Mouse (Mus musculus): ENCODE data around the gene Snx14. TPM values are rescaled to one million over a fixed set of nuclear protein-coding genes. Genes with fewer than 3 reads are reported as not detected.

Snx14 gene
- polyA plus RNA-seq, 1 experiment from 2014 or later = 21.5 TPM

GRCm38 (mm10) chr9:88350317-88350716, 88.4 kb downstream of the Snx14 start:
- ATAC-seq (ENCODE audit: insufficient number of reproducible peaks, low FRiP score, low TSS enrichment, low read depth) = no peak
- 67% methylated on average over 1 of the region's 1 CpGs for WGBS
- Histone ChIP-seq H3K4me2 (ENCODE audit: low read depth, severe bottlenecking) (no peak overlapping the region), H3K36me3 (ENCODE audit: control insufficient read depth, insufficient read depth, low read length) (no peaks in the 10 kb centered on the region), H3K27me3 (ENCODE audit: control insufficient read depth, insufficient read depth, low read length) (no peaks in the 10 kb centered on the region), H3K4me3 (ENCODE audit: low read depth, low read length) (no peak overlapping the region), H3K4me1 (ENCODE audit: control insufficient read depth, insufficient read depth, low read length) (no peaks in the 10 kb centered on the region), H3K27ac (replicated peaks; ENCODE audit: low read depth, low read length) (no peak overlapping the region), H3K9me3 (ENCODE audit: control insufficient read depth, low read length) (no peaks in the 10 kb centered on the region), H3K9ac (ENCODE audit: low read length) (no peak overlapping the region)
- DNase-seq (ENCODE audit: low spot score) = no peak

- H3K27ac ChIP-seq (replicated peaks; ENCODE audit: low read depth, low read length) = no peak overlapping the region
- H3K27me3 ChIP-seq (ENCODE audit: control insufficient read depth, insufficient read depth, low read length) = no peaks in the 10 kb centered on the region
- ATAC-seq (ENCODE audit: insufficient number of reproducible peaks, low FRiP score, low TSS enrichment, low read depth) = no peak
- no peaks in the 10 kb centered on the region for H3K36me3 ChIP-seq (ENCODE audit: control insufficient read depth, insufficient read depth, low read length)
- H3K4me3 ChIP-seq (ENCODE audit: low read depth, low read length) = no peak overlapping the region
- DNase-seq (ENCODE audit: low spot score) = no peak
- H3K9ac ChIP-seq (ENCODE audit: low read length) = no peak overlapping the region
- H3K4me2 ChIP-seq (ENCODE audit: low read depth, severe bottlenecking) = no peak overlapping the region
- no peaks in the 10 kb centered on the region for H3K4me1 ChIP-seq (ENCODE audit: control insufficient read depth, insufficient read depth, low read length)
- 94% methylated on average over 6 of the region's 6 CpGs for WGBS
- H3K9me3 ChIP-seq (ENCODE audit: control insufficient read depth, low read length) = no peaks in the 10 kb centered on the region
Observed at GRCm38 (mm10) chr9:88348623-88349022, 90.1 kb downstream of the Snx14 start.

- no peaks in the 10 kb centered on the region for H3K4me1 ChIP-seq (ENCODE audit: control insufficient read depth, insufficient read depth, low read length)
Observed at GRCm38 (mm10) chr9:88346857-88347256, 91.9 kb downstream of the Snx14 start.

GRCm38 (mm10) chr9:88344424-88344823, 94.3 kb downstream of the Snx14 start:
- Histone ChIP-seq H3K4me2 (ENCODE audit: low read depth, severe bottlenecking) (no peak overlapping the region), H3K27me3 (ENCODE audit: control insufficient read depth, insufficient read depth, low read length) (no peaks in the 10 kb centered on the region), H3K36me3 (ENCODE audit: control insufficient read depth, insufficient read depth, low read length) (no peaks in the 10 kb centered on the region), H3K27ac (replicated peaks; ENCODE audit: low read depth, low read length) (no peak overlapping the region), H3K9me3 (ENCODE audit: control insufficient read depth, low read length) (no peaks in the 10 kb centered on the region), H3K4me1 (ENCODE audit: control insufficient read depth, insufficient read depth, low read length) (no peaks in the 10 kb centered on the region), H3K9ac (ENCODE audit: low read length) (no peak overlapping the region), H3K4me3 (ENCODE audit: low read depth, low read length) (no peak overlapping the region)
- no peak for ATAC-seq (ENCODE audit: insufficient number of reproducible peaks, low FRiP score, low TSS enrichment, low read depth)
- 90% methylated on average over 2 of the region's 2 CpGs for WGBS
- DNase-seq (ENCODE audit: low spot score) = no peak

More at GRCm38 (mm10) chr9:88346857-88347256, 91.9 kb downstream of the Snx14 start:
- H3K4me2 ChIP-seq (ENCODE audit: low read depth, severe bottlenecking) = no peak overlapping the region
- ATAC-seq (ENCODE audit: insufficient number of reproducible peaks, low FRiP score, low TSS enrichment, low read depth) (no peak), DNase-seq (ENCODE audit: low spot score) (no peak)
- H3K36me3 ChIP-seq (ENCODE audit: control insufficient read depth, insufficient read depth, low read length) = no peaks in the 10 kb centered on the region
- H3K27me3 ChIP-seq (ENCODE audit: control insufficient read depth, insufficient read depth, low read length) = no peaks in the 10 kb centered on the region
- no peak overlapping the region for H3K9ac ChIP-seq (ENCODE audit: low read length)
- no peak overlapping the region for H3K4me3 ChIP-seq (ENCODE audit: low read depth, low read length)
- no peaks in the 10 kb centered on the region for H3K9me3 ChIP-seq (ENCODE audit: control insufficient read depth, low read length)
- H3K27ac ChIP-seq (replicated peaks; ENCODE audit: low read depth, low read length) = no peak overlapping the region
- WGBS = 79% methylated on average over 5 of the region's 5 CpGs

- ATAC-seq (ENCODE audit: insufficient number of reproducible peaks, low FRiP score, low TSS enrichment, low read depth) (no peak), DNase-seq (ENCODE audit: low spot score) (no peak)
- no peak overlapping the region for H3K4me3 ChIP-seq (ENCODE audit: low read depth, low read length)
- no peaks in the 10 kb centered on the region for H3K9me3 ChIP-seq (ENCODE audit: control insufficient read depth, low read length)
- H3K9ac ChIP-seq (ENCODE audit: low read length) = no peak overlapping the region
- no peak overlapping the region for H3K4me2 ChIP-seq (ENCODE audit: low read depth, severe bottlenecking)
- no peaks in the 10 kb centered on the region for H3K27me3 ChIP-seq (ENCODE audit: control insufficient read depth, insufficient read depth, low read length)
- H3K27ac ChIP-seq (replicated peaks; ENCODE audit: low read depth, low read length) = no peak overlapping the region
- H3K36me3 ChIP-seq (ENCODE audit: control insufficient read depth, insufficient read depth, low read length) = no peaks in the 10 kb centered on the region
- H3K4me1 ChIP-seq (ENCODE audit: control insufficient read depth, insufficient read depth, low read length) = no peaks in the 10 kb centered on the region
- 88% methylated on average over 3 of the region's 3 CpGs for WGBS
Observed at GRCm38 (mm10) chr9:88342701-88343100, 96.1 kb downstream of the Snx14 start.

GRCm38 (mm10) chr9:88342241-88342640, 96.5 kb downstream of the Snx14 start:
- Histone ChIP-seq H3K27me3 (ENCODE audit: control insufficient read depth, insufficient read depth, low read length) (no peaks in the 10 kb centered on the region), H3K27ac (replicated peaks; ENCODE audit: low read depth, low read length) (no peak overlapping the region), H3K4me3 (ENCODE audit: low read depth, low read length) (no peak overlapping the region), H3K36me3 (ENCODE audit: control insufficient read depth, insufficient read depth, low read length) (no peaks in the 10 kb centered on the region), H3K9me3 (ENCODE audit: control insufficient read depth, low read length) (no peaks in the 10 kb centered on the region), H3K4me1 (ENCODE audit: control insufficient read depth, insufficient read depth, low read length) (no peaks in the 10 kb centered on the region), H3K4me2 (ENCODE audit: low read depth, severe bottlenecking) (no peak overlapping the region), H3K9ac (ENCODE audit: low read length) (no peak overlapping the region)
- DNase-seq (ENCODE audit: low spot score) = no peak
- 86% methylated on average over 7 of the region's 7 CpGs for WGBS
- no peak for ATAC-seq (ENCODE audit: insufficient number of reproducible peaks, low FRiP score, low TSS enrichment, low read depth)

- Histone ChIP-seq H3K4me1 (ENCODE audit: control insufficient read depth, insufficient read depth, low read length) (no peaks in the 10 kb centered on the region), H3K4me3 (ENCODE audit: low read depth, low read length) (no peak overlapping the region), H3K9me3 (ENCODE audit: control insufficient read depth, low read length) (no peaks in the 10 kb centered on the region), H3K36me3 (ENCODE audit: control insufficient read depth, insufficient read depth, low read length) (no peaks in the 10 kb centered on the region), H3K27me3 (ENCODE audit: control insufficient read depth, insufficient read depth, low read length) (no peaks in the 10 kb centered on the region), H3K4me2 (ENCODE audit: low read depth, severe bottlenecking) (no peak overlapping the region), H3K9ac (ENCODE audit: low read length) (no peak overlapping the region), H3K27ac (replicated peaks; ENCODE audit: low read depth, low read length) (no peak overlapping the region)
- 89% methylated on average over 3 of the region's 3 CpGs for WGBS
- ATAC-seq (ENCODE audit: insufficient number of reproducible peaks, low FRiP score, low TSS enrichment, low read depth) = no peak
- no peak for DNase-seq (ENCODE audit: low spot score)
Observed at GRCm38 (mm10) chr9:88340819-88341218, 97.9 kb downstream of the Snx14 start.

GRCm38 (mm10) chr9:88335839-88336238, 102.9 kb downstream of the Snx14 start:
- ATAC-seq (ENCODE audit: insufficient number of reproducible peaks, low FRiP score, low TSS enrichment, low read depth) = no peak
- 92% methylated on average over 1 of the region's 2 CpGs for WGBS
- no peak overlapping the region for H3K9ac ChIP-seq (ENCODE audit: low read length)

GRCm38 (mm10) chr9:88332447-88332846, 106.3 kb downstream of the Snx14 start:
- ATAC-seq (ENCODE audit: insufficient number of reproducible peaks, low FRiP score, low TSS enrichment, low read depth) (no peak), DNase-seq (ENCODE audit: low spot score) (no peak)
- WGBS = 41% methylated on average over 3 of the region's 3 CpGs
- peaks cover 12% of the 10 kb centered on the region; the same call in 1 of the 2 replicates for H3K27me3 ChIP-seq (ENCODE audit: control insufficient read depth, insufficient read depth, low read length)
- no peak overlapping the region for H3K4me2 ChIP-seq (ENCODE audit: low read depth, severe bottlenecking)
- no peak overlapping the region for H3K9ac ChIP-seq (ENCODE audit: low read length)
- no peak overlapping the region for H3K4me3 ChIP-seq (ENCODE audit: low read depth, low read length)
- H3K4me1 ChIP-seq (ENCODE audit: control insufficient read depth, insufficient read depth, low read length) = 0 out of 2 replicates have a peak, but pooled peaks cover 3% of the 10 kb centered on the region
- H3K36me3 ChIP-seq (ENCODE audit: control insufficient read depth, insufficient read depth, low read length) = no peaks in the 10 kb centered on the region
- H3K27ac ChIP-seq (replicated peaks; ENCODE audit: low read depth, low read length) = no peak overlapping the region
- no peaks in the 10 kb centered on the region for H3K9me3 ChIP-seq (ENCODE audit: control insufficient read depth, low read length)

More at GRCm38 (mm10) chr9:88335839-88336238, 102.9 kb downstream of the Snx14 start:
- H3K27ac ChIP-seq (replicated peaks; ENCODE audit: low read depth, low read length) = no peak overlapping the region
- H3K27me3 ChIP-seq (ENCODE audit: control insufficient read depth, insufficient read depth, low read length) = no peaks in the 10 kb centered on the region
- H3K4me2 ChIP-seq (ENCODE audit: low read depth, severe bottlenecking) = no peak overlapping the region
- H3K36me3 ChIP-seq (ENCODE audit: control insufficient read depth, insufficient read depth, low read length) = no peaks in the 10 kb centered on the region
- H3K9me3 ChIP-seq (ENCODE audit: control insufficient read depth, low read length) = no peaks in the 10 kb centered on the region
- DNase-seq (ENCODE audit: low spot score) = no peak
- no peak overlapping the region for H3K4me3 ChIP-seq (ENCODE audit: low read depth, low read length)
- H3K4me1 ChIP-seq (ENCODE audit: control insufficient read depth, insufficient read depth, low read length) = no peaks in the 10 kb centered on the region
